Comparison of ENCODE assay signal across 17 mouse cellular contexts in genomic region chr16:35755502-35756334, GRCm38 (mm10). TPM values are rescaled to one million over a fixed set of nuclear protein-coding genes. Genes with fewer than 3 reads are reported as not detected.
DNase-seq lines count a peak whose midpoint lies in the region; ATAC-seq and TF ChIP-seq lines count a peak whose summit lies in the region.
"Had no signal": no experiment of that assay in that cellular context is flagged by ENCODE, and none has a peak within 500 bp of the region (broad histone marks: within the 10 kb centered on the region; RNA-seq: fewer than 3 reads in every experiment).

No protein-coding gene starts in this region.

- no peak overlapping the region for H3K4me3 ChIP-seq in gastrocnemius, adult 2 months
- H3K4me3 ChIP-seq in neural tube, embryonic 13.5 days = no peak overlapping the region
- no peak overlapping the region; the same call in 1 of the 2 replicates for H3K4me3 ChIP-seq in liver, embryonic 15.5 days (replicated peaks)
- H3K4me3 ChIP-seq in neural tube, embryonic 15.5 days (replicated peaks) = no peak overlapping the region
- H3K4me3 ChIP-seq: embryonic facial prominence, embryonic 12.5 days; heart, embryonic 13.5 days; hindbrain, embryonic 12.5 days; midbrain, embryonic 10.5 days had no signal

- H3K4me1 ChIP-seq in neural tube, embryonic 13.5 days (replicated peaks) = peaks cover 16% of the 10 kb centered on the region
- peaks cover 59% of the 10 kb centered on the region for H3K4me1 ChIP-seq in liver, embryonic 15.5 days (replicated peaks)
- H3K4me1 ChIP-seq in neural tube, embryonic 15.5 days = peaks cover 13% of the 10 kb centered on the region
- H3K4me1 ChIP-seq: heart, embryonic 13.5 days; midbrain, embryonic 10.5 days had no signal

- no peaks in the 10 kb centered on the region for H3K36me3 ChIP-seq in neural tube, embryonic 13.5 days
- no peaks in the 10 kb centered on the region for H3K36me3 ChIP-seq in liver, embryonic 15.5 days (replicated peaks)
- no peaks in the 10 kb centered on the region for H3K36me3 ChIP-seq in neural tube, embryonic 15.5 days
- H3K36me3 ChIP-seq: embryonic facial prominence, embryonic 12.5 days; heart, embryonic 13.5 days; hindbrain, embryonic 12.5 days; midbrain, embryonic 10.5 days had no signal

- intact Hi-C loops in gastrocnemius, adult 2 months (cut with DNase I) = no loop called here

- DNase-seq in gastrocnemius, adult 2 months = no peak
- no peak for DNase-seq in gastrocnemius, adult 18-20 months (ENCODE audit: low spot score)
- no peak for DNase-seq in neural tube, embryonic 10.5 days (ENCODE audit: extremely low spot score, low spot score)
- no peak for DNase-seq in kidney, postnatal 10 days
- DNase-seq in right cerebral cortex, adult 18-20 months = no peak
- DNase-seq: adrenal gland, postnatal 14 days; cerebellum, postnatal 10 days; gastrocnemius, postnatal 36 days had no signal

- no peak overlapping the region for H3K4me2 ChIP-seq in neural tube, embryonic 13.5 days
- H3K4me2 ChIP-seq in liver, embryonic 15.5 days = peak overlapping the region; percentile 32
- H3K4me2 ChIP-seq in neural tube, embryonic 15.5 days = no peak overlapping the region
- H3K4me2 ChIP-seq: embryonic facial prominence, embryonic 12.5 days; heart, embryonic 13.5 days; hindbrain, embryonic 12.5 days had no signal

- no peak for TF ChIP-seq CTCF in gastrocnemius, adult 2 months (IDR thresholded peaks at IDR 0.05)

- H3K27me3 ChIP-seq in neural tube, embryonic 13.5 days = no peaks in the 10 kb centered on the region
- H3K27me3 ChIP-seq in liver, embryonic 15.5 days = no peaks in the 10 kb centered on the region
- H3K27me3 ChIP-seq in neural tube, embryonic 15.5 days (replicated peaks) = no peaks in the 10 kb centered on the region
- H3K27me3 ChIP-seq: embryonic facial prominence, embryonic 12.5 days; heart, embryonic 13.5 days; hindbrain, embryonic 12.5 days had no signal

- H3K27ac ChIP-seq in gastrocnemius, adult 2 months = peak overlapping the region; percentile 17; the same call in 1 of the 2 replicates
- 0 out of 2 replicates have a peak overlapping the region, but pooled peaks have one; percentile 18 for H3K27ac ChIP-seq in neural tube, embryonic 13.5 days (replicated peaks)
- H3K27ac ChIP-seq in liver, embryonic 15.5 days (replicated peaks) = peak overlapping the region; percentile 53
- no peak overlapping the region for H3K27ac ChIP-seq in neural tube, embryonic 15.5 days (replicated peaks)
- H3K27ac ChIP-seq: embryonic facial prominence, embryonic 12.5 days; heart, embryonic 13.5 days; hindbrain, embryonic 12.5 days; midbrain, embryonic 10.5 days had no signal

- no peaks in the 10 kb centered on the region for H3K9me3 ChIP-seq in neural tube, embryonic 13.5 days
- H3K9me3 ChIP-seq in liver, embryonic 15.5 days (replicated peaks) = no peaks in the 10 kb centered on the region
- H3K9me3 ChIP-seq in neural tube, embryonic 15.5 days (replicated peaks) = no peaks in the 10 kb centered on the region
- H3K9me3 ChIP-seq: embryonic facial prominence, embryonic 12.5 days; heart, embryonic 13.5 days; hindbrain, embryonic 12.5 days; midbrain, embryonic 10.5 days had no signal

- ATAC-seq in neural tube, embryonic 13.5 days (ENCODE audit: low read depth) = peak; percentile 65; the same call in 1 of the 2 replicates
- peak; percentile 68 for ATAC-seq in liver, embryonic 15.5 days (ENCODE audit: insufficient read depth)
- ATAC-seq in neural tube, embryonic 15.5 days (ENCODE audit: low FRiP score) = peak; percentile 72
- ATAC-seq: forebrain, embryonic 16.5 days; intestine, postnatal 0 days had no signal

- H3K9ac ChIP-seq in neural tube, embryonic 13.5 days = no peak overlapping the region
- H3K9ac ChIP-seq in liver, embryonic 15.5 days = no peak overlapping the region
- H3K9ac ChIP-seq in neural tube, embryonic 15.5 days (replicated peaks) = no peak overlapping the region
- H3K9ac ChIP-seq: embryonic facial prominence, embryonic 12.5 days; heart, embryonic 13.5 days; hindbrain, embryonic 12.5 days had no signal

- 72% methylated on average over 6 of the region's 6 CpGs for WGBS in neural tube, embryonic 13.5 days
- WGBS in liver, embryonic 15.5 days (ENCODE audit: insufficient replicate concordance) = 53% methylated on average over 6 of the region's 6 CpGs
- 49% methylated on average over 6 of the region's 6 CpGs for WGBS in neural tube, embryonic 15.5 days

RNA-seq across cellular contexts. Expression of gene Dirc2, which starts 13.4 kb away (rescaled TPM):
- total RNA-seq in gastrocnemius, adult 2 months (2021) = 10 to 100 TPM; 53.7 to 70.8 TPM
- 10 to 100 TPM; 61.7 to 65.1 TPM for total RNA-seq in gastrocnemius, adult 18-20 months (2021)
- 30.6 and 33.7 TPM in 2 replicates for polyA plus RNA-seq in neural tube, embryonic 13.5 days (2015; fragmentation: Nextera tagmentation; extraction: Ambion mirVana)
- 5.0 and 5.3 TPM in 2 replicates for polyA plus RNA-seq in liver, embryonic 15.5 days (2015; fragmentation: Nextera tagmentation; extraction: Ambion mirVana)
- 26.8 and 29.9 TPM in 2 replicates for polyA plus RNA-seq in neural tube, embryonic 15.5 days (2015; fragmentation: Nextera tagmentation; extraction: Ambion mirVana)

RNA-seq across cellular contexts. Expression of gene Hspbap1, which starts 14.5 kb away (rescaled TPM):
- total RNA-seq in gastrocnemius, adult 2 months (2021) = 1 to 10 TPM; 3.1 to 3.3 TPM
- total RNA-seq in gastrocnemius, adult 18-20 months (2021) = 1 to 10 TPM; 3.5 to 4.3 TPM
- 18.2 and 18.3 TPM in 2 replicates for polyA plus RNA-seq in neural tube, embryonic 13.5 days (2015; fragmentation: Nextera tagmentation; extraction: Ambion mirVana)
- 16.1 and 18.7 TPM in 2 replicates for polyA plus RNA-seq in liver, embryonic 15.5 days (2015; fragmentation: Nextera tagmentation; extraction: Ambion mirVana)
- 12.1 and 12.7 TPM in 2 replicates for polyA plus RNA-seq in neural tube, embryonic 15.5 days (2015; fragmentation: Nextera tagmentation; extraction: Ambion mirVana)
